Mouse (Mus musculus): ENCODE measurements at regions not wholly inside any gene's neighbourhood (a gene's known extent, or its start where the extent isn't known, plus 50 kb on each side); places are given as distances from the start of the nearest gene placed in this dataset.
A peak's percentile ranks its signal among the peaks of the same experiment; 100 is the strongest.

GRCm38 (mm10) chr5:112091867-112092535 lies 160.3 kb downstream of the Cryba4 start:
- no peak for DNase-seq (ENCODE audit: low spot score in 2 of 2)

GRCm38 (mm10) chr5:112093905-112094571 lies 158.3 kb downstream of the Cryba4 start:
- no peak for DNase-seq (ENCODE audit: low spot score in 2 of 2)

GRCm38 (mm10) chr5:112098469-112099085 lies 153.7 kb downstream of the Cryba4 start:
- no peak for DNase-seq (ENCODE audit: low spot score in 2 of 2)

- DNase-seq (ENCODE audit: low spot score in 2 of 2), result no peak
These were observed 150.4 kb downstream of the Cryba4 start for GRCm38 (mm10) chr5:112101739-112102590.

GRCm38 (mm10) chr5:112110306-112110969 lies 141.9 kb downstream of the Cryba4 start:
- DNase-seq (ENCODE audit: low spot score in 2 of 2), result no peak

GRCm38 (mm10) chr5:112120766-112121165 lies 131.6 kb downstream of the Cryba4 start:
- no peak for DNase-seq (ENCODE audit: low spot score in 2 of 2)

- peak in 1 of 2 experiments; percentile 6 for DNase-seq (ENCODE audit: low spot score in 2 of 2)
These were observed 130.8 kb downstream of the Cryba4 start for GRCm38 (mm10) chr5:112121554-112121953.

GRCm38 (mm10) chr5:112122581-112122980 lies 129.7 kb downstream of the Cryba4 start:
- no peak for DNase-seq (ENCODE audit: low spot score in 2 of 2)

- no peak for DNase-seq (ENCODE audit: low spot score in 2 of 2)
These were observed 125.1 kb downstream of the Cryba4 start for GRCm38 (mm10) chr5:112127171-112127570.

- no peak for DNase-seq (ENCODE audit: low spot score in 2 of 2)
These were observed 119.6 kb downstream of the Cryba4 start for GRCm38 (mm10) chr5:112132746-112133145.

GRCm38 (mm10) chr5:112133688-112134573 lies 118.4 kb downstream of the Cryba4 start:
- DNase-seq (ENCODE audit: low spot score in 2 of 2), result no peak

- no peak for DNase-seq (ENCODE audit: low spot score in 2 of 2)
These were observed 115.7 kb downstream of the Cryba4 start for GRCm38 (mm10) chr5:112136646-112137045.

GRCm38 (mm10) chr5:112138246-112138645 lies 114.1 kb downstream of the Cryba4 start:
- DNase-seq (ENCODE audit: low spot score in 2 of 2), result no peak

GRCm38 (mm10) chr5:112142731-112143130 lies 109.6 kb downstream of the Cryba4 start:
- no peak for DNase-seq (ENCODE audit: low spot score in 2 of 2)

GRCm38 (mm10) chr5:112143993-112144621 lies 108.2 kb downstream of the Cryba4 start:
- DNase-seq (ENCODE audit: low spot score in 2 of 2), result no peak

- DNase-seq (ENCODE audit: low spot score in 2 of 2), result peak; percentile 47 to 67
These were observed 98.6 kb downstream of the Cryba4 start for GRCm38 (mm10) chr5:112153675-112154085.

GRCm38 (mm10) chr5:112154650-112155049 lies 97.7 kb downstream of the Cryba4 start:
- DNase-seq (ENCODE audit: low spot score in 2 of 2), result no peak

GRCm38 (mm10) chr5:112155051-112155450 lies 97.3 kb downstream of the Cryba4 start:
- no peak for DNase-seq (ENCODE audit: low spot score in 2 of 2)

GRCm38 (mm10) chr5:112156005-112156404 lies 96.3 kb downstream of the Cryba4 start:
- no peak for DNase-seq (ENCODE audit: low spot score in 2 of 2)
